Mouse (Mus musculus): ENCODE data around the gene 2510039O18Rik.

- TF ChIP-seq CTCF (IDR thresholded peaks at IDR 0.05; ENCODE audit: extremely low read depth, insufficient read depth, low read length): peak; percentile 52
- no peak for TF ChIP-seq POLR2A (IDR thresholded peaks at IDR 0.05; ENCODE audit: extremely low read depth, insufficient read depth, low read length)
Observed at GRCm38 (mm10) chr4:147918459-147919121, 22.1 kb upstream of the 2510039O18Rik start.

Data from cortical plate, adult 2 months (tissue).